Mouse (Mus musculus): Measurements from ENCODE around the gene Cyb5b. TPM values are rescaled to one million over a fixed set of nuclear protein-coding genes. Genes with fewer than 3 reads are reported as not detected.

Gene Cyb5b
- polyA plus RNA-seq, 1 experiment from 2014 or later, result 177 TPM

DNA sequence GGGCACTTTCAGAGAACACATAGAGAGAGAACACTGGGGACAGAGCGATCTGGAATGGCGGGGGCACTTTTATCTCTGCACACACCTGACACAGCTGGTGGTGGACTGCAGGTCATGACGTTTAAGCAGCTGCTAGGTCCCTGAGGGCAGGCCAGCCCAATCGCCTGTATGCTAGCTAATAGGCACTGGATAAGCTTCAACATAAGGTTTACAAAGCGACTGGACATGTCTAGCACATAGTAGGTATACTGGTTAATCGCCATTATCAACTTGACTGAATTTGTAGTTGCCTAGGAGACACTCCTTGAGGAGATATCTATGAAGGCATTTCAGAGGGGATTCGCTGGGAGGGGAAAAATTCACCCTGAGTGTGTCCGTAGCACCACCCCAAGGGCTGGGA lies 26.1 kb upstream of the Cyb5b start:
- WGBS, result 69% methylated on average over 8 of the region's 8 CpGs
- ATAC-seq (ENCODE audit: low FRiP score), result no peak
- H3K27me3 ChIP-seq (ENCODE audit: control insufficient read depth, insufficient read depth, low read length), result no peaks in the 10 kb centered on the region
- no peaks in the 10 kb centered on the region for H3K9me3 ChIP-seq (ENCODE audit: control insufficient read depth, low read length)
- H3K4me3 ChIP-seq (ENCODE audit: low read depth, low read length), result no peak overlapping the region
- no peak overlapping the region for H3K27ac ChIP-seq (ENCODE audit: low read depth, low read length)
- no peaks in the 10 kb centered on the region for H3K36me3 ChIP-seq (ENCODE audit: control insufficient read depth, insufficient read depth, low read length)
- H3K4me1 ChIP-seq (ENCODE audit: control insufficient read depth, insufficient read depth, low read length), result peaks cover 15% of the 10 kb centered on the region
- DNase-seq (ENCODE audit: low spot score, missing footprints), result peak; percentile 85
- no peak overlapping the region for H3K4me2 ChIP-seq
- H3K9ac ChIP-seq (ENCODE audit: low read length), result no peak overlapping the region

DNA sequence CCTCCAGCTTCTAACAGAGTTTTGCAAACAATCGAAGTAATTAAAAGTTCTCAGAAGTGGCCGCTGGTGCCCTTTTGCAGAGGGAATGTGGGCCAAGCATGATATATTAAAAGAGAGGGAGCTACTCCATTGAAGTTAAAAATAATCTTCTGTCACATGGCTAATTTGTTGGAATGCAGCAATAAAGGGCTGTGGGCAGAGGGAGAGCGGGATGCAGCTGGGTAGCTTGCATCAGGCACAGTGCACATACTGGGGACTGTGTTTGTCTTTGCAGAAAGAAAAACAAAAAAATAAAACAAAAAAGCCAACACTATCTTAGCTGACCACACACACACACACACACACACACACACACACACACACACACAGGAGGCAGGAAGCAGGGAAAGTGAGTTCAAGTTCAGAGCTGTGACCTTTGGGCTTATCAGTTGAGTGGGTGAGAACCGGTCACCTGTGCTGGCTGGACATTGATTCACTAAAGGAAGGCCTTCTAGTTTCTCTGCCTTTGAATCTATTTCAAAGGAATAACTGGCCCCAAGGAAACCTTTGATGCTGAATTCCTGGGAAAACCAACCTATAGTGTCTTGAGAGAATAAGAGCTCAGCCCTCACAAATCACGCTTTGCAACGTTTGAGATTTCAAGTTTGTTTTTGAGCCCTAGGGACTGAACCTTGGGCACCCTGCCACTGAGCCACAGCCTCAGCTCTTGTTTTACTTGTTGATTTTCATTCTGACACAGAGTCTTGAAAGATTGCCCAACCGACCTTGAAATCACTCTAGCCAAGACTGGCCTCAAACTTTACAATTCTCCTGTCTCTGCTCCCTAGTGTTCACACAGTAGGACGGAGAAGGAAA lies 21.0 kb upstream of the Cyb5b start:
- no peak for ATAC-seq (ENCODE audit: low FRiP score)
- H3K4me3 ChIP-seq (ENCODE audit: low read depth, low read length), result no peak overlapping the region
- H3K36me3 ChIP-seq (ENCODE audit: control insufficient read depth, insufficient read depth, low read length), result no peaks in the 10 kb centered on the region

DNA sequence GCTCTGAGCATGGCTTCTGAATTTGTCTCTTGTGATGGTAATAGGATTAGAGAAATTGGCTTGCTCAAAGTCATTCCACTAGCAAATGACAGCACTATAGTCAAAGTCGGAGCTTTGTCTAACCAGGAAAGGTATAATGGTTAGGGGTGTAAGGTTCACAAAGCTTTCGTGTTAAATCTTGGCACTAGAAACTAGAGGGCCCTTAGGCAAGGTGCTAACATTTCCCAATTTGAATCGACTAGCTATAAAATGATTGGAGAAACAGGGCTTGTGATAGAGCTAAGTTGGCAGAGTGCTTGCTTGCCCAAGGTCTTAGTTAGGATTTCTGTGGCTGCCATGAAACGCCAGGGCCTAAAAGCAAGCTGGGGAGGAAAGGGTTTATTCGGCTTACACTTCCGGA lies 20.4 kb upstream of the Cyb5b start:
- DNase-seq (ENCODE audit: low spot score, missing footprints) (no peak), ATAC-seq (ENCODE audit: low FRiP score) (no peak)
- Histone ChIP-seq H3K4me2 (no peak overlapping the region), H3K27ac (ENCODE audit: low read depth, low read length) (no peak overlapping the region), H3K9ac (ENCODE audit: low read length) (no peak overlapping the region), H3K36me3 (ENCODE audit: control insufficient read depth, insufficient read depth, low read length) (no peaks in the 10 kb centered on the region), H3K27me3 (ENCODE audit: control insufficient read depth, insufficient read depth, low read length) (no peaks in the 10 kb centered on the region), H3K9me3 (ENCODE audit: control insufficient read depth, low read length) (no peaks in the 10 kb centered on the region), H3K4me3 (ENCODE audit: low read depth, low read length) (no peak overlapping the region), H3K4me1 (ENCODE audit: control insufficient read depth, insufficient read depth, low read length) (no peaks in the 10 kb centered on the region)
- 73% methylated on average over 6 of the region's 6 CpGs for WGBS

More for the DNA sequence above, 21.0 kb upstream of the Cyb5b start:
- H3K27me3 ChIP-seq (ENCODE audit: control insufficient read depth, insufficient read depth, low read length), result no peaks in the 10 kb centered on the region
- WGBS, result 53% methylated on average over 8 of the region's 8 CpGs
- H3K27ac ChIP-seq (ENCODE audit: low read depth, low read length), result no peak overlapping the region
- no peaks in the 10 kb centered on the region for H3K9me3 ChIP-seq (ENCODE audit: control insufficient read depth, low read length)
- no peaks in the 10 kb centered on the region for H3K4me1 ChIP-seq (ENCODE audit: control insufficient read depth, insufficient read depth, low read length)
- no peak overlapping the region for H3K9ac ChIP-seq (ENCODE audit: low read length)
- no peak overlapping the region for H3K4me2 ChIP-seq
- peak; percentile 81 for DNase-seq (ENCODE audit: low spot score, missing footprints)

DNA sequence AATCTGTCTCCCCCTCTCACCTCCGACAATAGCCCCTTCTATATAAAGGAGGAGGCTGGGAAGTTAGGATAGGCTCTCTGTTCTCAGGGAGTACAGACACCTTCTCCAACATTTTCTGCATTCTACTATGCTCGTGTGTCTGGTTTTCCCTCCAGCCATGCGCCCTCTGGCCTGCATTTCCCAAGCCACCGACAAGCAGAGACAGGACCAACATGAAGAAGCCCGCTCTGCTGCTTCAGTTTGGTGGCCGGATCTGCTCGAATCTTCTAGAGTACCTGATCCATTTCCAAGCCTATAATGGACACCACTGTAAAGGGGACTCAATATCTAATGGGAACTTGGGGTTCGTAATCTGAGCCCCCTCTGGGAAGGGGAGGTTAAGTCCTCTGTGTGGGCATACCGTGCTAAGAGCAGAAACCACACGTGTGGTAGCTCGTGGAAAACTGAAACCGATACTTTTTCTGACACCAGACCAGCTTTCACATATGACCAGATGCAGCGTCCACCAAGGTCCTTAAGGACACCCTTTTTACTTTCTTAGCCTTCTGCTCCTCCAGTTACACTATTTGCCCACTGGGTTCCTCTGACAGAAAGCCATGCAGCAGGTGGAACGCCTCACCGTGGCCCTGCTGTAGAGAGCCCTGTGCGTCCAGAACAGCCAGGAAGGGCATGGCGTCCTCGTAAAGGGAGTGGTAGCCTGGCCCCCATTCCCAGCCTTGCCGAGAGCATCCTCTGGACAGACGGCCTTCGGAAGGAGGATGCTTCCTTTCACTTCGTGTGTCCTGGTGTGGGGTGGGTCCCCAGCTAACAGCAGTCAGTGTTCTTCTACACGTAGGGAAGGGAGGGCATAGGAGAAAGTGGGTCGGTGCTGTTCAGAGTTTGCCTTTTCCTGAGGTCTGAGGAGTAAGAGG lies 17.6 kb upstream of the Cyb5b start:
- no peaks in the 10 kb centered on the region for H3K36me3 ChIP-seq (ENCODE audit: control insufficient read depth, insufficient read depth, low read length)
- 88% methylated on average over 24 of the region's 24 CpGs for WGBS
- 0 out of 2 replicates have a peak, but pooled peaks cover 2% of the 10 kb centered on the region for H3K4me1 ChIP-seq (ENCODE audit: control insufficient read depth, insufficient read depth, low read length)
- DNase-seq (ENCODE audit: low spot score, missing footprints), result peak; percentile 73
- H3K9me3 ChIP-seq (ENCODE audit: control insufficient read depth, low read length), result no peaks in the 10 kb centered on the region
- no peak overlapping the region for H3K27ac ChIP-seq (ENCODE audit: low read depth, low read length)
- H3K4me2 ChIP-seq, result no peak overlapping the region
- H3K9ac ChIP-seq (ENCODE audit: low read length), result no peak overlapping the region
- H3K27me3 ChIP-seq (ENCODE audit: control insufficient read depth, insufficient read depth, low read length), result no peaks in the 10 kb centered on the region
- no peak overlapping the region for H3K4me3 ChIP-seq (ENCODE audit: low read depth, low read length)
- ATAC-seq (ENCODE audit: low FRiP score), result no peak

DNA sequence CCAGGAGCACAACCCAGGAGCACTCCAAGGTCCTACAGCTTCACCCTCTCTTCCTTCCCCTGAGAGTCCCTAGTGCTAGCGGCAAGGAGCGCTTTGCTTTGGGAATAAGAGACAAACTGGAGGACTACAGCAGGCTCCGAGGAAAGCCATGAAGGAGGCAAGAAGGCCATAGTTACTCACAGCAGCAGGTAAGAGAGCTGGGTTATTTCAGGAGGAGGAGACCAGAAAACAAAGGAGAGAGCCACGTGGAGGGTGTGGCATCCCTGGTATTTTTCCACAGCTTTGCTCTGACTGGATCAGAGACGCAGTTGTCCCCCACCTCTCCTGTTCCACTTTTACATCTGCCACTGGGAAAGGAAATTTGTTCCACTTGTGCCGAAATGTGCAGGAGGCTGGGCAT lies 16.6 kb upstream of the Cyb5b start:
- DNase-seq (ENCODE audit: low spot score, missing footprints) (peak; percentile 80), ATAC-seq (ENCODE audit: low FRiP score) (no peak)
- no peaks in the 10 kb centered on the region for H3K27me3 ChIP-seq (ENCODE audit: control insufficient read depth, insufficient read depth, low read length)
- H3K36me3 ChIP-seq (ENCODE audit: control insufficient read depth, insufficient read depth, low read length), result no peaks in the 10 kb centered on the region
- no peak overlapping the region for H3K4me3 ChIP-seq (ENCODE audit: low read depth, low read length)
- H3K9me3 ChIP-seq (ENCODE audit: control insufficient read depth, low read length), result no peaks in the 10 kb centered on the region
- no peak overlapping the region for H3K9ac ChIP-seq (ENCODE audit: low read length)
- H3K27ac ChIP-seq (ENCODE audit: low read depth, low read length), result no peak overlapping the region
- H3K4me2 ChIP-seq, result no peak overlapping the region
- H3K4me1 ChIP-seq (ENCODE audit: control insufficient read depth, insufficient read depth, low read length), result 0 out of 2 replicates have a peak, but pooled peaks cover 2% of the 10 kb centered on the region
- 60% methylated on average over 6 of the region's 6 CpGs for WGBS

DNA sequence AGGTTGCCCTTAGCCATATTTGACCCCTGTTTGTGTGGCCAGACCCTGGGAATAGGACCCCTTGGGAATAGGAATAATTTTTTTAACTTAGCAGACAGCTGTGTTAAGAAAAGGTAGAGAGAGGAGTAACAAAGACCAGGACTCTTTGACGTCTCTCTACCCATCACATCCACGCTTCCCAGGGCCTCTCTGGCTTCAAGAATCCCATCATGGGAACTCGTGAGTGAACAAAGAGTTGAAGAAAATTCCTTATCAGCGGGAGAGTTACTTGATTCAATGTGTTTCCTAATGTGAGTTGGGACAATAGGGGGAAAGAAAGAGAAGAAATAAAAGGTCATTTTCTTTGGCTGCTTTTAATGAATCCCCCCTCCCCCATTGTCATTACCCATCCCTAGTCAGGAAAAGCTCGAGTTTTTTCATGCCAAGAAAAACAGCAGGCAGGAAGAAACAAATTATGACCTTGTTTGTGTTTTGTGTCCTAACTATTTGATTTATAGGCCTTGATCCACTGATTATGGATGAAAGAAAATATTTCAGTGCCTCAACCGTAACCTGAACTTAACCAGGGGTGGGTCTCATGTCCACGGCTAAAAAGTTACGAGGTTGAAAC lies 14.3 kb upstream of the Cyb5b start:
- no peak overlapping the region for H3K4me2 ChIP-seq
- 35% methylated on average over 8 of the region's 8 CpGs for WGBS
- no peak overlapping the region for H3K4me3 ChIP-seq (ENCODE audit: low read depth, low read length)
- H3K27ac ChIP-seq (ENCODE audit: low read depth, low read length), result no peak overlapping the region; the same call in 1 of the 2 replicates
- peaks cover 2% of the 10 kb centered on the region for H3K4me1 ChIP-seq (ENCODE audit: control insufficient read depth, insufficient read depth, low read length)
- no peak overlapping the region for H3K9ac ChIP-seq (ENCODE audit: low read length)
- ATAC-seq (ENCODE audit: low FRiP score) (no peak), DNase-seq (ENCODE audit: low spot score, missing footprints) (peak; percentile 87)
- H3K9me3 ChIP-seq (ENCODE audit: control insufficient read depth, low read length), result no peaks in the 10 kb centered on the region
- no peaks in the 10 kb centered on the region for H3K36me3 ChIP-seq (ENCODE audit: control insufficient read depth, insufficient read depth, low read length)
- H3K27me3 ChIP-seq (ENCODE audit: control insufficient read depth, insufficient read depth, low read length), result no peaks in the 10 kb centered on the region

DNA sequence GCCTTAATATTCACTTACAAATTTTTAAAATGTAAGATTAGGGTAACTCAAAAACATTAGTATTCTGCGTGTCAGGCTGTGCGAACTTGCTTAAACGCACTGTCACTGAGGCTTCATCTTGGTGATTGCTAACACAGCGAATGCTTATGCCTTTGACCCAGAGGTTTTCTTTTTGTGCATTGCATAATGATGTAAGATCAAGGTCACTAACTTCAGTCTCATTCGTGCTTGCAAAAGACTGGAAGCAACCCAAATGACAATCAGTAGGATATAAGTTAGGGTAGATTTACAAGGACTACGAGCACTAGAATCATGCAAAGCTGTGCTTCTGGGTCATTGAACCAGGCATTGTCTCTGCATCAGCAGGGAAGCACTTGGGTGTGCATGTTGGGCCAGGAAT lies 12.8 kb upstream of the Cyb5b start:
- peak; percentile 57 for DNase-seq (ENCODE audit: low spot score, missing footprints)
- Histone ChIP-seq H3K4me3 (ENCODE audit: low read depth, low read length) (no peak overlapping the region), H3K4me1 (ENCODE audit: control insufficient read depth, insufficient read depth, low read length) (peaks cover 2% of the 10 kb centered on the region), H3K27me3 (ENCODE audit: control insufficient read depth, insufficient read depth, low read length) (no peaks in the 10 kb centered on the region), H3K9ac (ENCODE audit: low read length) (no peak overlapping the region), H3K9me3 (ENCODE audit: control insufficient read depth, low read length) (no peaks in the 10 kb centered on the region), H3K4me2 (no peak overlapping the region), H3K36me3 (ENCODE audit: control insufficient read depth, insufficient read depth, low read length) (no peaks in the 10 kb centered on the region), H3K27ac (ENCODE audit: low read depth, low read length) (no peak overlapping the region)
- 89% methylated on average over 6 of the region's 6 CpGs for WGBS
- ATAC-seq (ENCODE audit: low FRiP score), result no peak

DNA sequence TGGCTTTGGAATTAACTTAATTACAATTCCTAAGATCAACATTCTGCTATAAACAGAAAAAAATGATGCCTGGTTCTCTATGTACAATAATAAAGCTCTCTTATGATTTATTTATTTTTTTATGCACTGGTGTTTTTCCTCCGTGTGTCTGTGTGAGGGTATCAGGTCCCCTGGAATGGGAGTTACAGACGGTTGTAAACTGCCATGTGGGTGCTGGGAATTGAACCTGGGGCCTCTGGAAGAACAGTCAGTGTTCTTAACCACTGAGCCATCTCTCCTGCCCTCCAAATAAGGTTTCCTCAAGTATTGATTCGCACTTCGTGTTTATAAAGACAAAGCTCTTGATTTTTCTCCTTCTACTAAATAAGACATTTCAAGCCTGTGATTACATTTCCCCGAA lies 12.1 kb upstream of the Cyb5b start:
- DNase-seq (ENCODE audit: low spot score, missing footprints), result peak; percentile 62
- no peaks in the 10 kb centered on the region for H3K9me3 ChIP-seq (ENCODE audit: control insufficient read depth, low read length)
- WGBS, result 92% methylated on average over 5 of the region's 5 CpGs

More for the DNA sequence above, 12.1 kb upstream of the Cyb5b start:
- H3K27ac ChIP-seq (ENCODE audit: low read depth, low read length), result no peak overlapping the region
- H3K36me3 ChIP-seq (ENCODE audit: control insufficient read depth, insufficient read depth, low read length), result no peaks in the 10 kb centered on the region
- H3K4me2 ChIP-seq, result no peak overlapping the region
- no peaks in the 10 kb centered on the region for H3K27me3 ChIP-seq (ENCODE audit: control insufficient read depth, insufficient read depth, low read length)
- no peak overlapping the region for H3K9ac ChIP-seq (ENCODE audit: low read length)
- no peak for ATAC-seq (ENCODE audit: low FRiP score)
- no peak overlapping the region for H3K4me3 ChIP-seq (ENCODE audit: low read depth, low read length)
- H3K4me1 ChIP-seq (ENCODE audit: control insufficient read depth, insufficient read depth, low read length), result peaks cover 2% of the 10 kb centered on the region

Measured in midbrain, embryonic 11.5 days (tissue).